Mouse (Mus musculus): ENCODE data around the gene Trpm4.

The Trpm4 gene

DNA sequence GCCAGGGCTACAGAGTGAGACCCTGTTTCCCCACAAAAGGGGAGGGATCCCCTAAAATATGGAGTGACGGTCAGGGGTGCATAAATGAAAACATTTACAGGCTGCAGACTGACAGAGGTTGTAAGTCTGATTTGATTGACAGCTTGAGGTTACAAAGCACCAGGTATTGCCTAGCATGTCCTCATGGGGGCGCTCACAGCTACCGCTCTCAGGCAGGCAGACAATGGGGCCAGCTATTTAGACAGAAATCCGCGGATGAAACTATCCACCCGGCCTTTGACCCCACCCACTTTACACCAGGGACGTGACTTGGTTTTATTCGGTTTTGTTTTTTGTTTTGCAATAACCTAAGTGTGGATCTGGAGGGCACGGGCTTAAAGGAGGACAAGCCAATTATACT, 24.1 kb downstream of the Trpm4 start:
- ChIA-PET POLR2A (interaction anchor here in 3 of 4 experiments (0.5 to 3.2 kb wide), 39 partner anchors 9 to 329 kb away, joined by 3 to 18 read pairs (median 5); partner anchors contain the start of genes Snrnp70 (in 3 of the 3), Ftl1 (in 2 of the 3), Ppfia3 (in 2 of the 3) and Bax (in 1 of the 3)), CTCF (interaction anchor here (0.5 to 3.2 kb wide), 70 partner anchors 9 to 373 kb away, joined by 3 to 39 read pairs (median 4); partner anchors contain the start of genes Kcna7 (in 2 of the 4), Slc6a21 (in 2 of the 4), Gys1 (in 1 of the 4) and Ntf5 (in 1 of the 4))

- POLR2A ChIA-PET, result interaction anchor here in 3 of 4 experiments (0.5 to 3.2 kb wide), 38 partner anchors 8 to 330 kb away, joined by 3 to 18 read pairs (median 5); partner anchors contain the start of genes Snrnp70 (in 3 of the 3), Ftl1 (in 2 of the 3), Ppfia3 (in 2 of the 3) and Bax (in 1 of the 3)
- CTCF ChIA-PET, result interaction anchor here (0.5 to 3.2 kb wide), 63 partner anchors 8 to 374 kb away, joined by 3 to 39 read pairs (median 4); partner anchors contain the start of genes Slc6a21 (in 2 of the 4), Gys1 (in 1 of the 4), Kcna7 (in 1 of the 4) and Ntf5 (in 1 of the 4)
These were observed 24.9 kb downstream of the Trpm4 start for GRCm38 (mm10) chr7:45308551-45309240.

DNA sequence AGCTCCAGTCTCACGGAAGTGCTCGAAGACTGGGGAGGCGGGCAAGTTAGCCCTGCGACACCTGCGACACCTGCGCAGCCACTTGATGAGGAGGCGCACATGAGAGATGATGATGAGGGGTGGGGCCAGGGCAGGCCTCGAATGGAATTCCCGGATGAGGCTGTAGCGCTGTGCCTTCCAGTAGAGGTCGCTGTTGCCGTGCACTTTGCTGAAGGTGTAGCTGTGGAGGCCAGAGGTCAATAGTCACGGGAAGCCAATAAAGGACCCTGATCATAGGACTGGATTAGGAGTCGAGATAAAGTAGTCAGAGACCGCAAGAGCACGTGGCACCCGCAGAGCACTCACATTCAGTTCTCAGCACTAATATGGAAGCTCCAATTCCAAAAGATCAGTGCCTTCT, 28.3 kb downstream of the Trpm4 start:
- CTCF ChIA-PET, result interaction anchor here (0.5 to 2.8 kb wide), 83 partner anchors 8 to 585 kb away, joined by 3 to 22 read pairs (median 4); partner anchors contain the start of genes Bax (in 2 of the 4), Ccdc155 (in 2 of the 4), Gys1 (in 2 of the 4) and Kcna7 (in 2 of the 4)
- POLR2A ChIA-PET, result interaction anchor here (0.6 to 4.4 kb wide), 76 partner anchors 8 to 862 kb away, joined by 3 to 32 read pairs (median 4); partner anchors contain the start of genes Gys1 (in 3 of the 4), Aldh16a1 (in 2 of the 4), Ftl1 (in 2 of the 4) and Kcna7 (in 2 of the 4)

DNA sequence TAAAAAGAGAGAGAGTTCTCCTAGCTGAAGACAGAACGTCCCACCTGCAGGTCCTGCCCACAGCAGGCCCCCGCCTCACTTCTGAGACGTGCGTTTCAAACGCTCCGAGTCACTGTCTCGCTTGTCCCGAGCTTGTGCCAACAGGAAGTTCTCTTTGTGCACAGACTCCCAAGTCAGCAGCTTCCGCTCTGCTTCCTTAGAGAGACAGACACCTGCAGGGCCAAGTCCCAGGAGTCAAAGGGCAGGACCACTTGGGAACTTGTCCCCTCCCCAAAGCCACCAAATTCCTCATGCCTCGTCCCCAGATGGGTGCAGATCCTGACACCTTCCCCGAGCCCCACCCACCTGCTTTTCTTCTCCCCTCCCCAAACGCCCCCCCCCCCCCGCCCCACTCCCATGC, 28.7 kb downstream of the Trpm4 start:
- ChIA-PET POLR2A (interaction anchor here in 3 of 4 experiments (0.5 to 4.4 kb wide), 70 partner anchors 8 to 862 kb away, joined by 3 to 32 read pairs (median 4); partner anchors contain the start of genes Gys1 (in 3 of the 3), Aldh16a1 (in 2 of the 3), Ftl1 (in 2 of the 3) and Kcna7 (in 2 of the 3)), CTCF (interaction anchor here (0.6 to 2.8 kb wide), 67 partner anchors 8 to 584 kb away, joined by 3 to 22 read pairs (median 4); partner anchors contain the start of genes Ccdc155 (in 2 of the 4), Kcna7 (in 2 of the 4), Ruvbl2 (in 2 of the 4) and Slc6a21 (in 2 of the 4))

DNA sequence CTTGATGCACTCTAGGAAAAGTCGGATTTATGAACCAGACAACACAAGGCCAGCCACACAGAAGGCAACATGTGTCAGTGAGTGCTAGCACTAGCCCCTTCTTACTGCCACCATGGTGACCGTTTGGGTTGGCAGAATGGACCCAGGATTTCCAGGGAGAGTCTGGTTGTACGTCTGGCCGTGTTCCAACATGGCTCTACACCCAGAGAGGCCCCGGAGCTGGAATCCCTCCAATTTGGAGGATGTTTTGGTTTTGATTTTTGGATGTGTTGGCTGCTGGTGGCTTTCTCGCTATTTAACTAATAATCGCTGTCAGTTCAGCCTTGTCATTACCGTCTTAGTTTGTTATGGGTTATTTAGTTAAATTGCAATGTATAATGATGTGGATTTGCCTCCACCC, 31.0 kb downstream of the Trpm4 start:
- ChIA-PET CTCF (interaction anchor here in 2 of 4 experiments (0.5 to 2.2 kb wide), 2 partner anchors 39 to 51 kb away, joined by 5 to 6 read pairs; no protein-coding TSS in a partner anchor), POLR2A (interaction anchor here in 2 of 4 experiments (0.7 to 2.7 kb wide), 4 partner anchors 59 to 604 kb away, joined by 3 to 6 read pairs (median 3); partner anchors contain the start of gene Gys1 (in 1 of the 2))

DNA sequence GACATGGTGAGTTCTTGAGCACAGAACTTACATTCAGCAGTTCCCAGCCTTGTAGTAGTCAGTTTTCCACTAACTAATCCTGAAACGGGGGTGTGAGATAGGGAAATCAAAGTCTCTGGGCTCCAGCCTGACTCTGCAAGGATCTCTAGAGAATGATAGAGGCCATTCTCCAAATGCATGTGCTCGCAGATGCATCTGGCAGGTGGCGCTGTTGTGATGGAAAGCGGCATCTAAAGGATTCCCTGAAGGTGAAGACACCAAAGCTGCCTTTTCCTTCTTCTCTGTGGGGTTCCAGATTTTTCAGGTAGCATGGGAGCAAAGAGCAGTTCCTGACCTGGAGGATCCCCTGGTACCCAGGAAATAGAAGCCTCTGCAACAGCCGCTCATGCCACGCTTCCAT, 33.3 kb downstream of the Trpm4 start:
- POLR2A ChIA-PET, result interaction anchor here (0.6 to 2.7 kb wide), 34 partner anchors 8 to 165 kb away, joined by 3 to 18 read pairs (median 4); partner anchors contain the start of genes Slc6a21 (in 2 of the 4), Aldh16a1 (in 1 of the 4), Ccdc155 (in 1 of the 4) and Ftl1 (in 1 of the 4)
- CTCF ChIA-PET, result interaction anchor here (0.6 to 4.2 kb wide), 50 partner anchors 8 to 382 kb away, joined by 3 to 23 read pairs (median 4); partner anchors contain the start of genes Slc6a21 (in 2 of the 4), Bax (in 1 of the 4), Ccdc155 (in 1 of the 4) and Flt3l (in 1 of the 4)

- CTCF ChIA-PET, result interaction anchor here (0.6 to 4.2 kb wide), 60 partner anchors 8 to 383 kb away, joined by 3 to 23 read pairs (median 5); partner anchors contain the start of genes Slc6a21 (in 2 of the 4), Aldh16a1 (in 1 of the 4), Bax (in 1 of the 4) and Ccdc155 (in 1 of the 4)
- POLR2A ChIA-PET, result interaction anchor here (0.5 to 2.7 kb wide), 30 partner anchors 9 to 251 kb away, joined by 3 to 18 read pairs (median 4); partner anchors contain the start of genes Ccdc155 (in 2 of the 4), Slc6a21 (in 2 of the 4), Aldh16a1 (in 1 of the 4) and Ftl1 (in 1 of the 4)
These were observed 33.8 kb downstream of the Trpm4 start for GRCm38 (mm10) chr7:45299752-45300151.

GRCm38 (mm10) chr7:45297563-45297962, 36.0 kb downstream of the Trpm4 start:
- CTCF ChIA-PET, result interaction anchor here (0.6 to 4.2 kb wide), 10 partner anchors 8 to 298 kb away, joined by 3 to 16 read pairs (median 4); partner anchors contain the start of gene Slc6a21 (in 1 of the 4)
- POLR2A ChIA-PET, result interaction anchor here (0.5 to 2.5 kb wide), 14 partner anchors 8 to 409 kb away, joined by 3 to 11 read pairs (median 3); partner anchors contain the start of gene Ftl1 (in 1 of the 4)

- CTCF ChIA-PET, result interaction anchor here (0.6 to 1.5 kb wide), 7 partner anchors 9 to 215 kb away, joined by 3 to 14 read pairs (median 4); partner anchors contain the start of gene Slc6a21 (in 1 of the 4)
- POLR2A ChIA-PET, result interaction anchor here in 3 of 4 experiments (0.6 to 2.5 kb wide), 7 partner anchors 9 to 163 kb away, joined by 3 to 11 read pairs (median 3); partner anchors contain the start of gene Ftl1 (in 1 of the 3)
These were observed 37.0 kb downstream of the Trpm4 start for GRCm38 (mm10) chr7:45296626-45297025.

DNA sequence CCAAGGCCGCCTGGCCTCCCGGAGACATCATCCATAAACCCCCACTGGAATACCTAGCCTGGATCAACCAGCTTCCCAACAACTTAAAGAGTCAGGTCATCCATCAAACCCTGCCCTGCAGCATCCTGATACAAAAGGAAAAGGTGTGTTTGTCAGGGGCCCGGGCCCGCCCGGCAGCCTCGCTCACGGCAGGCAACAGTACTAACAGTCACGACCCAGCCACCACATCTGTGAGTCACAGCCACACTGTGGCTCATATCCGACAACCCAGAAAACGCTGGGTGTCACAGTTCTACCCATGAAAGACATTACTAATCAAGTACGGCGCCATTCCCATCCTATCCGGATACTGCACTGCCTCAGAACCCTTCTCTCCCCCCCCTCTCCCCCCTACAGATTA, 47.1 kb downstream of the Trpm4 start:
- CTCF ChIA-PET, result interaction anchor here in 3 of 4 experiments (1.0 to 1.1 kb wide), 3 partner anchors 9 to 18 kb away, joined by 3 read pairs; no protein-coding TSS in a partner anchor

DNA sequence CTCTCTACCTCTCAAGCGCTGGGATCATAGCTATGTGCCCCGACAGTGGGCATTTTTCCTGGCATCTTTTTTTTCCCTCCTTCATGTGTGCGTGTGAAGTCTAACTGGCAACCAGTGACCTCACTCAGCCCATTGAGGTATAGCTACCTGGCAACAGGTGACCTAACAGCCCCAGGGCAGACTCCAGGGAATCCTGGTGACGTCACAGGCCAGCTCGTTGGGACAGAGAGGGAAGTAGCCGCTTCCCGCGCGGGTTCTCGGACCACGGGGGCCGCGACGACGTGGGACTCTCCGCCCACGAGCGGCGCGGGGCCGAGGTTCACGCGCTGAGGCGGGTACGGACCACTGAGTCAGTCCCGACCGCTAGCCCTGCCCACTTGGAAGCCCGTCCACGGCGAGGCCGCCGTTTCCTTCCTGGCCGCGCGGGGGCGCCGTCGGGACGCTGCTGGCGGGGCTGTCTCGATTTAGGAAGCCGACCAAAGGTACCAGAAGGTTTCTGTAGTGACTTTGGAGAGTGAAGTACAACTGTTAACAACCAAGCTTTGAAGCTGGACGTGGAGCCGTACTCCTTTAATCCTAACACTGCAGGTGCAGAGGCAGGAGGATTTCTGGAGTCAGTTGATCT, 56.3 kb downstream of the Trpm4 start, which contains the start of gene Slc6a21:
Gene Slc6a21 (plus strand): TSS at position 378 of the 625 bp plus-strand sequence.
- ChIA-PET CTCF (interaction anchor here (0.5 to 2.5 kb wide), 43 partner anchors 9 to 426 kb away, joined by 3 to 15 read pairs (median 4); partner anchors contain the start of genes Gys1 (in 1 of the 4), Kcna7 (in 1 of the 4), Lhb (in 1 of the 4) and Ntn5 (in 1 of the 4)), POLR2A (interaction anchor here in 3 of 4 experiments (0.8 to 2.3 kb wide), 23 partner anchors 9 to 198 kb away, joined by 3 to 7 read pairs (median 3); partner anchors contain the start of genes Dkkl1 (in 1 of the 3), Kcna7 (in 1 of the 3), Ppfia3 (in 1 of the 3) and Rcn3 (in 1 of the 3))

More for the DNA sequence above, 47.1 kb downstream of the Trpm4 start:
- POLR2A ChIA-PET, result interaction anchor here in 2 of 4 experiments (0.7 to 1.5 kb wide), 5 partner anchors 12 to 228 kb away, joined by 3 to 4 read pairs (median 3); no protein-coding TSS in a partner anchor

DNA sequence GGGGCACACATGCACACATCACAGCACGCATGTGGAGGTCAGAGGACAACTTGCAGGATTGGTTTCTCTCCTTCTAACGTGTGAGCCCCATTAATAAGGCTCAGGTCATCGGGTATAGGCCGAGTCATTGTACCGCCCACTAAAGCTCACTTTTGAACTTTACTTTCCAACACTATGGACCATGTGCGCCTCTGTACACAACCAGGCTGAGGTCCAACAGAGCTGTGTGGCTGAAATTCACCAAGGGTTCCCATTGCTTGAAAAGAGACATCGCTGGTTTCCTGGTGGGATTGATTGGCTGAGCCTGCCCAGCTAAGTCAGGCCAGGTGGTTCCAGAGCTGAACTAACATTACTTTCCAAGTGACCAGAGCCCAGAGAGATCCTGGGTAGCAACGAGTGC, 59.9 kb downstream of the Trpm4 start:
- ChIA-PET CTCF (interaction anchor here in 3 of 4 experiments (0.6 to 1.9 kb wide), 9 partner anchors 10 to 180 kb away, joined by 3 to 6 read pairs (median 3); partner anchors contain the start of gene Gys1 (in 1 of the 3)), POLR2A (interaction anchor here in 3 of 4 experiments (0.6 to 1.5 kb wide), 9 partner anchors 9 to 161 kb away, joined by 3 to 6 read pairs (median 3); partner anchors contain the start of genes Ccdc155 (in 2 of the 3), Gys1 (in 1 of the 3) and Tead2 (in 1 of the 3))

DNA sequence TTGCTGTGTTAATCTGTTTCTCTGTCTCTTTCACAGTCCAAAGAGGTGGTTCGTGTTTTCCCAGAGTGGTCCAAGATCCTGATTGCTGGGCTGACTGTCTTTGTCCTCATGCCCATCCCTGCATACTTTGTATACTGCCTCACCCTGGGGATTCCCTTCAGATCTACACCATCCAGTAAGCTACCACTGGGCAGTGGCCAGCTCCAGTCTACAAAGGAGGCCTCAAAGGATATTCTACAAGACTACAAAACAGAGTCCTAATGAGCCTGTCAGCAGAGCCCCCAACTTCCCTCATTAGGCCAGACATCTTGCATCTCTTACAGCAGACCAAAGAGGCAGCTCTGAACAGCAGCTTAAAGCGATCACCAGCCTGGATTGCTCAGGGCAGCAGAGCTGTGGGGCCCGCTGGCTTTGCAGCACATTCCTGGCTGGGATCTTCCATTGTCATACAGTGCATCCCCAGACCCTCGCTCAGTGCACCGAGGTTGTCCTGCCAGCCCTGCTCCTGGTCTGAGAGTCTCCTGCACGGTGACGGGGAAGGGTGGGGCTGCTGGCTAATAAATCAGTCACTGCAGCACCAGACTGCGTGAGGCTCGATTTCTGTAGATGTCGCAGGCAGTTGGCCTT, 60.7 kb downstream of the Trpm4 start:
- ChIA-PET POLR2A (interaction anchor here in 3 of 4 experiments (0.9 to 1.9 kb wide), 14 partner anchors 9 to 187 kb away, joined by 3 to 6 read pairs (median 3); partner anchors contain the start of genes Ccdc155 (in 2 of the 3) and Ftl1 (in 1 of the 3)), CTCF (interaction anchor here in 2 of 4 experiments (1.2 to 1.9 kb wide), 5 partner anchors 11 to 162 kb away, joined by 3 to 6 read pairs (median 4); partner anchors contain the start of gene Gys1 (in 1 of the 2))

GRCm38 (mm10) chr7:45265518-45265917, 68.1 kb downstream of the Trpm4 start:
- POLR2A ChIA-PET, result interaction anchor here in 2 of 4 experiments (0.6 to 1.4 kb wide), 4 partner anchors 10 to 321 kb away, joined by 3 to 7 read pairs (median 4); no protein-coding TSS in a partner anchor
- CTCF ChIA-PET, result interaction anchor here in 3 of 4 experiments (0.6 to 3.7 kb wide), 3 partner anchors 40 to 285 kb away, joined by 3 to 9 read pairs (median 5); no protein-coding TSS in a partner anchor

DNA sequence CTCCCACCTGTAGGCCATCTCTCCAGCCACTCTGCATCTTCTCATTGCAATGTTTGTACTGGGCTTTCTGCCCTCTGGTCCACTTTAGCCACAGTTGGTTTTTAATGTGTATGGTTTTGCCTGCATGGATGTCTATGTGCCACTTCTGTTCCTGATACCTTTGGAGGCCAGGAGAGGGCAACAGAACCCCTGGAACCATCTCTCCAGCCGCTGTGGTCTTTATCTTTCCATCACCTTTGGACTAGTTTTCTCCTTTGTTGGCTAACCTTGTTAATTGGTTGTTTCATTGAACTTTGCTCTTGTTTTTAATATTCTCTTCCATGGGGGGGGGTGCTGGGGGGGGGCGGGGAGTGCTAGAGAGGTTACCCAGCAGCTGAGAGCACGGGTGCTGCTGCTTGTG, 69.2 kb downstream of the Trpm4 start:
- ChIA-PET CTCF (interaction anchor here in 1 of 4 experiments (3.7 kb wide), 1 partner anchor 41 kb away, joined by 9 read pairs; no protein-coding TSS in a partner anchor), POLR2A (interaction anchor here in 2 of 4 experiments (0.6 to 1.8 kb wide), 6 partner anchors 9 to 295 kb away, joined by 3 to 6 read pairs (median 4); no protein-coding TSS in a partner anchor)
